Comparison of ENCODE assay signal across 11 mouse cellular contexts in genomic region chr16:21818629-21819028, GRCm38 (mm10). TPM values are rescaled to one million over a fixed set of nuclear protein-coding genes. Genes with fewer than 3 reads are reported as not detected.
A peak's percentile ranks its signal among the peaks of the same experiment; 100 is the strongest.
DNase-seq lines count a peak whose midpoint lies in the region; ATAC-seq and TF ChIP-seq lines count a peak whose summit lies in the region.
"Had no signal": no experiment of that assay in that cellular context is flagged by ENCODE, and none has a peak within 500 bp of the region (broad histone marks: within the 10 kb centered on the region; RNA-seq: fewer than 3 reads in every experiment).

No protein-coding gene starts in this region.

- H3K27me3 ChIP-seq in lung, embryonic 16.5 days (ENCODE audit: control insufficient read depth, insufficient read depth, low read depth, low read length): no peaks in the 10 kb centered on the region
- H3K27me3 ChIP-seq in midbrain, embryonic 10.5 days (ENCODE audit: low read depth, poor library complexity, severe bottlenecking): no peaks in the 10 kb centered on the region
- H3K27me3 ChIP-seq: hindbrain, embryonic 15.5 days had no signal

- H3K4me1 ChIP-seq in lung, embryonic 16.5 days (replicated peaks; ENCODE audit: control insufficient read depth, insufficient read depth, low read length): peaks cover 2% of the 10 kb centered on the region; the same call in 1 of the 2 replicates
- peaks cover 3% of the 10 kb centered on the region; the same call in 1 of the 2 replicates for H3K4me1 ChIP-seq in lung, adult 2 months (ENCODE audit: control insufficient read depth, insufficient read depth, low read length)
- H3K4me1 ChIP-seq in midbrain, embryonic 10.5 days: 0 out of 2 replicates have a peak, but pooled peaks cover 6% of the 10 kb centered on the region

- 47% methylated on average over 8 of the region's 8 CpGs for WGBS in lung, embryonic 16.5 days
- WGBS in lung, adult 2 months: 40% methylated on average over 8 of the region's 8 CpGs
- 66% methylated on average over 8 of the region's 8 CpGs for WGBS in midbrain, embryonic 10.5 days

- H3K4me2 ChIP-seq in lung, embryonic 16.5 days (ENCODE audit: low read depth, low read length): peak overlapping the region; percentile 32; the same call in 1 of the 2 replicates
- H3K4me2 ChIP-seq: hindbrain, embryonic 15.5 days had no signal

- H3K9me3 ChIP-seq in lung, embryonic 16.5 days (ENCODE audit: control insufficient read depth, low read length): no peaks in the 10 kb centered on the region
- no peaks in the 10 kb centered on the region for H3K9me3 ChIP-seq in midbrain, embryonic 10.5 days (replicated peaks)
- H3K9me3 ChIP-seq: hindbrain, embryonic 15.5 days had no signal

- DNase-seq in adrenal gland, adult 2 months: peak; percentile 65
- no peak for DNase-seq in adrenal gland, postnatal 25 days
- DNase-seq in lung, adult 2 months: no peak
- DNase-seq in kidney, postnatal 25 days: peak; percentile 65 to 79
- DNase-seq in yolk sac, embryonic 10.5 days (ENCODE audit: low spot score): peak; percentile 69
- no peak for DNase-seq in midbrain, embryonic 10.5 days (ENCODE audit: low spot score)
- DNase-seq in thymus, postnatal 10 days (ENCODE audit: low spot score in 2 of 2): no peak
- DNase-seq: left cerebral cortex, postnatal 4 days had no signal

- no peak for TF ChIP-seq POLR2A in lung, adult 2 months (IDR thresholded peaks at IDR 0.05; ENCODE audit: borderline replicate concordance, extremely low read depth, low read depth, low read length)

- H3K27ac ChIP-seq in lung, embryonic 16.5 days (ENCODE audit: low read length): no peak overlapping the region
- no peak overlapping the region for H3K27ac ChIP-seq in midbrain, embryonic 10.5 days (replicated peaks)
- H3K27ac ChIP-seq: hindbrain, embryonic 15.5 days had no signal

- no peaks in the 10 kb centered on the region for H3K36me3 ChIP-seq in lung, embryonic 16.5 days (ENCODE audit: control insufficient read depth, insufficient read depth, low read length)
- H3K36me3 ChIP-seq in midbrain, embryonic 10.5 days: peaks cover 4% of the 10 kb centered on the region; the same call in 1 of the 2 replicates
- H3K36me3 ChIP-seq: hindbrain, embryonic 15.5 days had no signal

- TF ChIP-seq CTCF in lung, adult 2 months (IDR thresholded peaks at IDR 0.05; ENCODE audit: insufficient read depth, low read length): no peak

- ATAC-seq in lung, embryonic 16.5 days (ENCODE audit: low read depth): no peak
- ATAC-seq: midbrain, embryonic 16.5 days had no signal

- no peak overlapping the region for H3K9ac ChIP-seq in lung, embryonic 16.5 days (ENCODE audit: low read length)
- H3K9ac ChIP-seq: hindbrain, embryonic 15.5 days had no signal

- 0 out of 2 replicates have a peak overlapping the region, but pooled peaks have one; percentile 11 for H3K4me3 ChIP-seq in lung, embryonic 16.5 days (ENCODE audit: low read length)
- H3K4me3 ChIP-seq in lung, adult 2 months (replicated peaks; ENCODE audit: extremely low read depth, low read depth, low read length): no peak overlapping the region
- H3K4me3 ChIP-seq in midbrain, embryonic 10.5 days: no peak overlapping the region
- H3K4me3 ChIP-seq: hindbrain, embryonic 15.5 days had no signal

RNA-seq across cellular contexts. Expression of gene Map3k13, which starts 24.5 kb away (rescaled TPM):
- 1 to 10 TPM in 1 of 2 experiments, under 1 TPM in 1; 0.84 to 1.2 TPM for total RNA-seq in adrenal gland, adult 2 months (2021)
- polyA plus RNA-seq in adrenal gland, adult 2 months (2012; rRNA removed): 0.40 and 0.41 TPM in 2 replicates
- 1.0 and 1.2 TPM in 2 replicates for total RNA-seq in adrenal gland, postnatal 25 days (2021)
- 0.44 and 0.47 TPM in 2 replicates for polyA plus RNA-seq in lung, embryonic 16.5 days (2015; fragmentation: Nextera tagmentation; extraction: Ambion mirVana)
- polyA plus RNA-seq in lung, adult 2 months (2012; rRNA removed): 1.5 and 1.8 TPM in 2 replicates
- polyA plus RNA-seq in midbrain, embryonic 10.5 days (2016; fragmentation: Nextera tagmentation; extraction: Ambion mirVana): 2.1 and 4.2 TPM in 2 replicates

RNA-seq across cellular contexts. Expression of gene Ehhadh, which starts 31.0 kb away (rescaled TPM):
- 10 to 100 TPM; 30.8 to 80.2 TPM for total RNA-seq in adrenal gland, adult 2 months (2021)
- 5.3 and 7.6 TPM in 2 replicates for polyA plus RNA-seq in adrenal gland, adult 2 months (2012; rRNA removed)
- 29.8 and 38.0 TPM in 2 replicates for total RNA-seq in adrenal gland, postnatal 25 days (2021)
- polyA plus RNA-seq in lung, embryonic 16.5 days (2015; fragmentation: Nextera tagmentation; extraction: Ambion mirVana): 2.4 and 2.6 TPM in 2 replicates
- polyA plus RNA-seq in lung, adult 2 months (2012; rRNA removed): 3.0 and 4.3 TPM in 2 replicates
- polyA plus RNA-seq in midbrain, embryonic 10.5 days (2016; fragmentation: Nextera tagmentation; extraction: Ambion mirVana): 2.4 and 2.5 TPM in 2 replicates

Comparison
In these comparisons a context has a peak if more than half of its experiments do, and no peak if none do; other contexts are left out.
1. DNase-seq: peak in adrenal gland, adult 2 months (single experiment), kidney, postnatal 25 days (2 of 2) and yolk sac, embryonic 10.5 days (single experiment); none in adrenal gland, postnatal 25 days (single experiment), lung, adult 2 months (single experiment), midbrain, embryonic 10.5 days (single experiment) and thymus, postnatal 10 days (0 of 2).